Mouse (Mus musculus) thymus, postnatal 25 days (tissue): Measurements from ENCODE around the gene Pdzd4.

Experiments
- DNase-seq: peaks from one replicate; pipeline ENCODE4 v3.0.0; 2022

Gene Pdzd4

GRCm38 (mm10) chrX:73824185-73825151, at the start of gene Pdzd4:
TSS of gene Pdzd4 (minus strand) at chrX:73824969.
- DNase-seq: peak; percentile 61

DNA sequence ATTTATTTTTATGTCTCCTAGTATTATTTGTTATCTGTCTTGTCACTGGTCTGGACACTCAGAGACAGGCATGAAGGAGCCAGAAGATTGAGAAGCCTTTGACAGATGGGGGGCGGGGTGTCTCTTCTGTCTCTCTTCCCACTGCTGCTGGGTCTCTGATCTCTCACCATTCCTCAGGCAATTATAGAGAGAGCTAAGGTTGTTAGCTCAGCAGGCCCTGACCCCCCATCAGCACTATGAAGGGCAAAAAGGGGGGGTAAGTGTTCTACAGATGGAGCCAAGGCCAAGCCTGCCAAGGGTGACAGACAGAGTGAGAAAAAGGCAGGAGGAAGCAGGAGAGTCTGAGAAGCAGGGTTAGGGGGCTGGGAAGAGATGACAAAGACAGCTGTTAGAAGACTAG, 47.2 kb upstream of the Pdzd4 start:
- no peak for DNase-seq

DNA sequence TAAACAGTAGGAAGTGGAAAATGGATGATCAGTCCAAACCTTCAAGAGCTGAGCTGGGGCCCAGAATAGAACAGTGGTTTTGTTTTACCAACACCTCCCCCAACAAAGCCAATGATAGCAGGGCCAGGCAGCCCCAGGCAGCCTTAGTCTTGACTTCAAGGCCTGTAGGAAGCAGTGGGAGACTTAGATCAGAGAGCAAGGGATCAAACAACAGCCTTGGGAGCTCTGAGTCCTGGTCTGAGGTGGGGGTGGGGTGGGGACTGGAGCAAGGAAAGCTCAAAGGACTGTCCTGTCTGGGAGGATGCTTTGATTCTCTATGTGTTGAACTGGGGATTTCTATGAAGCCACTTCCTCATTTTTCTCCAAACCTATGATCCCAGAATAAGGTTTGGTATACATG, 46.7 kb upstream of the Pdzd4 start:
- no peak for DNase-seq

- DNase-seq: peak; percentile 46
Measured at GRCm38 (mm10) chrX:73869334-73869733, 44.6 kb upstream of the Pdzd4 start.

GRCm38 (mm10) chrX:73867852-73868251, 43.1 kb upstream of the Pdzd4 start:
- DNase-seq: no peak

- DNase-seq: no peak
Measured at GRCm38 (mm10) chrX:73867256-73867655, 42.5 kb upstream of the Pdzd4 start.

DNA sequence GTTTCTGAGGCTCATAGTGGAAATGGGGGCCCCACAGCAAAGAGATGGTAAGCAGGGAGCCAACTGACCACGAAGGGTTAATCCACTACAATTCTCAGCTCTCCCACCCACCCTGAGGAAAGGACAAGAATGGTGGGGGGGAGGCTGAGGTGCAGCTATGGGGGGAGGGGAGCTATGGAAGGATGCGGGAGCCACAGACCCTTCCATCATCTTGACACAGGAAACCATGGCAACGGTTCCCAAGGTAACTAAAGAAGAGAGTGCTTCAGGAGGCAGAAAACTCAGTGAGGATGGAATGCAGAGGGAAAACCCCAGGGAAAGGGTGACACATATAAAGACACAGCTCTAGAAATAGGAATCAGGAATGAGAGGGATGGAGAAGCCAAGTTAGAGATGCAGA, 39.9 kb upstream of the Pdzd4 start:
- DNase-seq: no peak

DNA sequence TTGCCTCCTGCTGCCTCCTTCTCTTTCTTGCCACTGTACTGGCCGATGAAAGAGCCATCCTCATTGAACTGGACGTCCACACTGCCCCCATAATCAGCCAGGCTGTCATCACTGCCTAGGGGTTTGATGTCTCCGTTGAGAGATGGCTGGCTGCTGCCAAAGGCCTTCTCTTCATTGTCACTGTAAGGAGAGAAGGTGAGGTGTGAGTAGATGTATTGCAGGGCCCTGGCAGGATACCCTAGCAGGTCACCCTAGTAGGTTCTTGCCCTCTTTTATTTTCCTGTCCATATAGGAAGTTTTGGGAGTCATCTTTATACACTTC, 30.3 kb upstream of the Pdzd4 start:
- no peak for DNase-seq

DNA sequence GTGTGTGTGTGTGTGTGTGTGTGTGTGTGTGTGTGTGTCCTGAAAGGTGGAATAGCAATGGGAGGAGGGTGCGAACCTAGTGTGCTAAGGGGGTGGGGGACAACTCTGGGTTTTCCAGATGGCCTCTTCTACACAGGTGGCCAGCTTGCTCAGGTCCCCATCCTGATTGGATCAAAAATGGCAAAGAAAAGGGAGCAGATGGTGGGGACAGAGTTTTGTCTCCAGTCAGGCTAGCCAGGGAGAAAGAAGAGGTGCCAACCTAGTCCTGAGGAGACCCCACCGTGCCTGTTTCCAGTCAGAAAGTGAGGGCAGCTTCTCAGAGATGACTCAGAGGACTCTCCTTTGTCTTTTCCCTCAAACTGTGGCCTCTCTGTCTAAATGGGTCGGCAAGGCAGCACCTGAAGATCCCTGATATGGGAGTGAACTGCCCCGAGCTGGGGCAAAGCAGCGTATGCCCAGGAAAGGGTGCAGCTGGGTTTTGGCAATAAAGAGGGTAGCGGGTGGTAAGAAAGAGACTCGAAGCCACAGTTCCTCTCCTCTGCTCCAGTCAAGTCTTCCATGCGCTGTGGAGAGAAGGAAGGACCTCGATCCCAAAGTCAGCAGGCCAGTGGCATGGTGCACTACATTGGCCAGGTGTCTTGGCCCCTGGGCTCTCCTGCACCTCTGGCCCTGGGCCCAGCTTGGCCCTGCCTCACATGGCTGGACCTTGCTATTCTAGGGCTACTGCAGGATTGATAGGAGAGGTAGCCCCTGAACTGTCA, 29.7 kb upstream of the Pdzd4 start:
- no peak for DNase-seq

DNA sequence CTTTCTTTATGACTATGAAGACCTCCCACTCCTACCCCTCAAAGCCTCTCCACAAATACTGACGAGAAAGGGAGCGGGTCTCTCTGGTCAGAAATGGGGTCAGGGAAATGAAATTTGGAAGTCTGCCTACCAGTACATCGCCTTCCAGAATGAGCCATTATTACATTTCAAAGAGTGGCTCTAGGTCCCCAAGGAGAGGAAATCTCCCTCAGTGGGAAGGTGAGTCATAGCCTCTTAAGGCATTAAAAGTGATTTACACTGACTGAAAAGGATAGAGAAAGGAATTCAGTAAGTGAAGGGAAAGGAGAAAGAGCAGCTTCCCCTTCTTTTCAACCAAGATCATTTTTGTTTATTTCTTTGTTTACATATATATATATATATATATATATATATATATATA, 11.9 kb upstream of the Pdzd4 start:
- DNase-seq: no peak

DNA sequence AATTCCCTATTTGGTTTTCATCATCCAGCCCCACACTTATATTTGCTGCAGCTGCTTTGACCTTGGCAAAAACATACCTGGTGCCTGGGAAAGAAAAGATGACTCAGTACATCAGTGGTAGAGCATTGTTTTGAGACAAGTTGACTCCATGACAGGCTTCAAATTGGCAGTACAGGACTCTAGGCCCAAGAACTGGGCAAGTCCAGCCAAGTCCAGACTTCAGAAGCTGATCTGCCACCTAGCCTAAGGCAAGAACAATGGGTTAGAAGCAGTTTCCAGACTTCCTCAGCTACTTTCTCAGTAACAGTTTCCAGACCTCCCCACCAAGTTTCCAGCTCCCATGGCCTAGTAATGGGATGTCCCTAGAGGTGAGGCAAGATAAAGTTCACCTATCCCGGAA, 11.0 kb upstream of the Pdzd4 start:
- DNase-seq: no peak

DNA sequence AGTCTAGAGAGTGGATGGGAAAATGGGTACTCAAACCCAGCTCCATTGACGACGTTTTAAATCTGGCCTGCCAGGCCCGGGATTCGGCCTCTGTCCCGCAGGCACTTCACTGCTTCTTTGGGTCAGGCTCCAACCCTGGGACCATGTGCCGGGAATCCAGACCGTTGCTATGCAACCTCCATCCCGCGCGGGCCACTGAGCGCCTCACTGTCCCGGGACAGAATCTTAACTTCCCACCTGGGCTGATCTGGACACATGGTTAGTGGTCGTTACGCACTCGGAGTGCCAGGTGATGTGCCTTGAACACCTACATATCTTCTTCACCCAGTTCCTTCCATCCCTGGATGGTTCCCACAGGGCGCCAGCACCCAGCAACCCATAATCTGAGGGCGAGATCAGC, 1.0 kb downstream of the Pdzd4 start:
- no peak for DNase-seq

GRCm38 (mm10) chrX:73816596-73817314, 8.0 kb downstream of the Pdzd4 start:
- no peak for DNase-seq

DNA sequence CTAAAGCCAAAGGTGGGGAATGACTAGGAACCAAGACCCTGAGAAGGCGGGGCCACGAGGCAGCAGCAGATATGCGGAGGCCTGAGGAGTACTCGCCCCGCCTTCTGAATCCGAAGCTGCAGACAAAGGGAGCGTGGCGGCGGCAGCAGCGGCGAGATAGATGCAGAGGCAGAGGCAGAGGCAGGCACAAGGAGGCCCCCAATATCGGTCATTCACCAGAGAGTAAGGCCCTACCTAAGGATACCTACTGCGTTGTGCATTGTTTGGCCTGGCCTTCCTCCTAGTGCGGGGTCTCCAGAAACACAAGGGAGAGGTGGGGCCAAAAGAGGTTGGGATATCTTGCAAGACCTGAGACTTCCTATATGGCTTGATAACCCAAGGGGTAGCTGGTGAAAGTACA, 9.7 kb downstream of the Pdzd4 start:
- peak; percentile 24 for DNase-seq

DNA sequence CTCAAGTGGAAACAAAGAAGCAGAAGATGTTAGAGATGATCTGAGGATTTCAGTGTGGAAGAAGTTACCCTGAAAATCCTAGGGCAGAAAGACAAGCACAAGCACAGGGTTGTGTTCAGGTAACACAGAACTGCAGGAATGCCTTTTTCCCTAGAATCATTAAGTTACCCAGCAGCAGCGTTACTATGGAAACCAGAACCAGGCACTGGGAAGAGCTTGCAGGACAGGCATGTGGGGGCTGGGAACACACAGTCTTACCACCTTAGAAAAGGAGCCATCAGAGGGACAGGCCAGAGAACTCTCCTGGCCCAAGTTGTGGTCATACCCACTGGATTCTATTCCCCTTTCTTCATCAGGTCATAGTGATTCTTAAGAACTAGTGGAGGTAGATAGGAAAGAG, 19.0 kb downstream of the Pdzd4 start:
- no peak for DNase-seq

DNA sequence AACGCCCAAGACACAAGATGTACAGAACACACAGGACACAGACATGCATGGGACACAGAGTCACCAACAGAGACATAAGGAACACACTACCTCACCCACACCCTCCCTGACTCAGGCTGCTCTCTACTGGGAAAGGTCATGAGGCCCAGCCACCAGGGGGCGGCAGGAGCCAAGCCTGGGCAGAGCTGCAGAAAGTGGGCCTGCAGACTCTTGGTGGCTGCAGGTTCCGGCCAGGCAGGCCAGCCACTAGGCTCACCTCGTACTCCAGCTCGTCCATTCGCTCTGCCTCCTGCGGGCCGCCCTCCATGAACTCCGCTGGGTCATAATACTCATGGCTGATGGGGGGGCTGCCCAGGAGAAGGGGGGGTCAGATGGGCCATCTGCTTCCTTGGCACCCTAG, 26.3 kb downstream of the Pdzd4 start:
- DNase-seq: peak; percentile 79

DNA sequence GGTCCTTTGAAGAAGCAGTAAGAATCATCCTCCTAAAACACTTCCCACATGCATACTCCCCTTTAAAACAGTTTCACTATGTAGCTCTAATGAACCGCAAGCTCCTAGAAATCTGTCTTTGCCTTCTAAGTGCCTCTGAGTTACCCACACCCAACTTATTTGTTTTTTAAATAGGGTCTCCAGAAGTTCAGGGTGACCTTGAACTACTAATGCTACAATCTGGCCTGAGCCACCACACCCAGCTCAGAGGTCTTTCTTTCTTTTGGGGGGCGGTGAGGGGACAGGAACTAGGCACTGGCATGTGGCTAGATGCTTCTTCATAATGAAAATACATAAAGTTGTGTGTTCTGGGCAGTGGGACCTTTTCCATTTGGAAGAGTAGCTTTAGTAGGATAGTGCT, 27.3 kb downstream of the Pdzd4 start:
- DNase-seq: no peak

DNA sequence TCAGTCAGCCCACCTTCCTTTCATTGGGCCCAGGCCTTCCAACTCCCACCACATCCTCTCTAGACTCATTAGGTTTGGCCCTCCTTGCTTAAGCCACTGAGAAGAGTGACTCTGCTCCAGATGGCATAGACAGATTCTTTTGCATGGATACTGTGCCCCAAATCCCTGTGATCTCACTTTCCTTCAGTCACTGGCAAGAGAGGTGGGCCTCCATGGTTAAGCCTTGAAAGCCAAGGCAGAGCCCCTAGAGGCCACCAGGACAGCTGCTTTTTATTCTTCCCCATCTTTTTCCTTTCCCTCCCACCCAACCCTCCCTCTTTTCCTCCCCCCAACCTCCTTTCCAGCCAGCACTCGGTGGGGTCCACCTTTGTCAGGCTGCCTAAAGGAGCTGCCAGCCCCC, 31.3 kb downstream of the Pdzd4 start:
- DNase-seq: no peak

GRCm38 (mm10) chrX:73793039-73793438, 31.7 kb downstream of the Pdzd4 start:
- DNase-seq: no peak

GRCm38 (mm10) chrX:73788501-73788900, 36.3 kb downstream of the Pdzd4 start:
- DNase-seq: no peak

DNA sequence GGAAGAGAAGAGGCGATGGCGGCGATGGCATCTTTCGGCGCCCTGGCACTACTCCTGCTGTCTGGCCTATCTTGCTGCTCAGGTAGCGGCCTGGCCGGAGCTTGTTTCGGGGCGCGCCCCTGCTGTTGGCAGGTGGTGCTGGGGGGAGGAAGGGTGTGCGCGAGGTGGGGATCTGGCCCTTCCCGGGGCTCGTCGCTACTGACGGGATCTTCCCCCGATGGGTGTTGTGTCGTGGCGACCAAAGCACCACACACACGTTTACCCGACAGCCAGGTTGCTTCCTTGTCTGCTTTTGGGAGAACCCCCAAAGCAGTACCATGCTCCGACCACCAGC, 37.6 kb downstream of the Pdzd4 start:
- DNase-seq: no peak

DNA sequence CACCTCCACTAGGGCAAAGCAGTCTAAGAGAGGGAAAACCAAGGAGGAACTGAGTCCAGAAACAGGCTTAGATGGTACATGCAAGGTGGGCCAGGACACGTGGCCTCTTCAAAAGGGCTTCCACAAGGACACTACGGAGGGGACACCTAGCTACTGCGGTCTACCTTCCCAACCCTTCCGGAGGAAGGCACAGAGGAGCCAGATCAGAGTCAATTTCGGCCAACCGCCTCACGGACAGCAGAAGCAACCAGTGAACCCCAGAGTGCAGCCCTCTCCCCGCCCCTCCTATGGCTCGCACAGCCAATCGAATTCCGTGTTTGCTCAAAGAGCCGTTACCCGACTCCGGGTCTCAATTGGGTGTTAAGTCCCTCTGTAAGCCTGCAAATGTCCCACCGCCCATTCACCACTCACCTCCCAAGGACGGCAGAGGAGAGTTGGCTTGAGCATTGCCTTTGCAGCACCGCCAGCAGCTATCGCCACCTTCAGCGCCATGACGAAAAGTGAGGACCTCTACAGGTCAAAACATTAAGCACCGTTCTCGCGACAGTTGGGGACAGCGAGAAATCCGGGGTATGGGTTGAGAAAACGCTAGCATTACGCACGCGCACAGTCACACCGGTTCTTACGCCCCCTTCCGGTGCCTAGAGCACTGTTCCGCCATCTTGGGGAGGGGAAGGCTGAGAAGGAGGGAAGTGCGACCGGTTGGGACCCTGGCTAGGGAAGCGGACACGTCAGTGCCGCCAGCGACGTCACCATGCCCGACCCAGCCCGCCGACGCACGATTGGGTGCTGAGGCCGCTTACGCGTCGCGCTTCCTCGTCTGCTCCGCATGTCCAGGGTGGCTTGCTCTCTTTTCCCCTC, 38.2 kb downstream of the Pdzd4 start, which contains the start of the genes Idh3g and Ssr4:
Idh3g (minus strand) TSS at position 534 of the 861 bp plus-strand sequence.
Ssr4 (plus strand) TSS at position 665 of the 861 bp plus-strand sequence.
- peak; percentile 93 for DNase-seq

- DNase-seq: no peak
Measured at GRCm38 (mm10) chrX:73785666-73786065, 39.1 kb downstream of the Pdzd4 start.
